Mouse (Mus musculus): ENCODE measurements around the gene Dnttip2.

DNA sequence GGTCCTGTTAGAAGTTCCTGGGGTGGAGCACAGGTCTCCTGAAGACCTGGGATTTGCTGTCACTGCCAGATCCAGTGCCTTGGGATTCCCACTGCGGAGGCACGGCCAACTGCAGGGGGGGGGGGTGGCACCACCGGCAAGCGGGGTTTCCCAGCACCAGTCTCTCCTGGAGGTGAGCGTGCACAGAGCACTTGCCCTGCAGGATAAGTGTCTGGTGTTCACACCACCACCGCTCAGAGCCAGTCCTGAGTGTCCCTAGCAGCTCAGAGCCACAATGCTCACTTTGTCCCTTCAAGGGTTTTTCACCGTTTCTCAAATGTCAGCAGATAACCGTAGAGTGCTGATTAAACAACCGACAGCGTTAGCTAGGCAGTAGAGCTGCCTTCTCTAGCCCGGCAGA, 42.4 kb downstream of the Dnttip2 start:
- TF ChIP-seq CTCF (IDR thresholded peaks at IDR 0.05; ENCODE audit: low read depth) = no peak
- no peak for TF ChIP-seq EP300 (optimal IDR thresholded peaks at IDR 0.05)

Measured in stomach, postnatal 0 days (tissue).